Mouse (Mus musculus): ENCODE measurements around the gene Arid1b. TPM values are rescaled to one million over a fixed set of nuclear protein-coding genes. Genes with fewer than 3 reads are reported as not detected.
A peak's percentile ranks its signal among the peaks of the same experiment; 100 is the strongest.

Arid1b gene
- total RNA-seq (2012; rRNA removed) (8.8 and 9.7 TPM in 2 replicates), total RNA-seq (2014; rRNA removed) (6.1 and 6.7 TPM in 2 replicates), polyA plus RNA-seq (2012; ENCODE audit: insufficient read length, low read depth) (11.3 and 12.4 TPM in 2 replicates)

GRCm38 (mm10) chr17:4993840-4994503, at the start of gene Arid1b:
Gene Arid1b (plus strand): TSS chr17:4994332.
- Histone ChIP-seq H3K9ac (ENCODE audit: insufficient read depth, low read depth) (peak within 1 kb of the TSS; percentile 99), H3K27ac (ENCODE audit: insufficient read depth, low read depth) (peak within 1 kb of the TSS; percentile 97), H3K4me2 (ENCODE audit: insufficient read depth, low read depth, poor library complexity, severe bottlenecking) (peak within 1 kb of the TSS; percentile 90), H3K4me3 (replicated peaks in 1 of 3; ENCODE audit: low read depth in 2 of 3, low read length in 2 of 3, poor library complexity in 1 of 3) (peak within 1 kb of the TSS; percentile 62 to 100 (median 81)), H3K4me1 (ENCODE audit: control insufficient read depth in 1 of 2, insufficient read depth in 2 of 2) (peaks cover 0 to 10% of the 10 kb centered on the region in 2 experiments; a peak in 2 of 4 replicates), H3K36me3 (replicated peaks in 1 of 2; ENCODE audit: control insufficient read depth in 1 of 2, insufficient read depth in 1 of 2, low read length in 1 of 2) (no peaks in the 10 kb centered on the region), H3K79me2 (replicated peaks; ENCODE audit: control insufficient read depth, extremely low read depth, insufficient read depth, poor library complexity, severe bottlenecking) (peaks cover 12% of the 10 kb centered on the region), H3K9me3 (replicated peaks; ENCODE audit: low read length) (no peaks in the 10 kb centered on the region), H3K27me3 (replicated peaks) (no peaks in the 10 kb centered on the region)
- in situ Hi-C loops (cut with MboI; ENCODE audit: low pct_ligation_motif_present, low pct_unique_long_range_greater_than_20kb, low sequenced_read_pairs): no loop called here
- DNase-seq (ENCODE audit: extremely low read depth): peak; percentile 82
- dilution Hi-C loops (cut with MboI; ENCODE audit: extremely low pct_ligation_motif_present, extremely low pct_unique_long_range_greater_than_20kb, low sequenced_read_pairs): no loop called here
- TF ChIP-seq ZC3H11A (IDR thresholded peaks at IDR 0.05; ENCODE audit: low read depth, low read length): no peak
- peak; percentile 54 for TF ChIP-seq HCFC1 (IDR thresholded peaks at IDR 0.05; ENCODE audit: low read depth, low read length)
- no peak for TF ChIP-seq KAT2A (IDR thresholded peaks at IDR 0.05; ENCODE audit: insufficient replicate concordance, low read length)
- TF ChIP-seq SMC3 (IDR thresholded peaks at IDR 0.05; ENCODE audit: low read depth, low read length): no peak
- no peak for TF ChIP-seq MYC (IDR thresholded peaks at IDR 0.05; ENCODE audit: low read depth, low read length)
- TF ChIP-seq USF2 (conservative IDR thresholded peaks at IDR 0.05; ENCODE audit: low read depth, low read length): no peak
- TF ChIP-seq IRF4 (IDR thresholded peaks at IDR 0.05; ENCODE audit: low read depth, low read length): peak; percentile 41; the same call in 1 of the 2 replicates
- peak; percentile 57 for TF ChIP-seq BHLHE40 (IDR thresholded peaks at IDR 0.05; ENCODE audit: low read depth, low read length)
- TF ChIP-seq E2F4 (IDR thresholded peaks at IDR 0.05; ENCODE audit: insufficient replicate concordance, low read depth, low read length): no peak
- peak; percentile 97 for TF ChIP-seq UBTF (IDR thresholded peaks at IDR 0.05; ENCODE audit: low read depth, low read length)
- no peak for TF ChIP-seq JUND (conservative IDR thresholded peaks at IDR 0.05; ENCODE audit: low read depth, low read length)
- no peak for TF ChIP-seq MAX (IDR thresholded peaks at IDR 0.05; ENCODE audit: low read length)
- no peak; the same call in 1 of the 2 replicates for TF ChIP-seq SIN3A (IDR thresholded peaks at IDR 0.05; ENCODE audit: low read length)
- no peak for TF ChIP-seq CHD1 (IDR thresholded peaks at IDR 0.05; ENCODE audit: low read depth, low read length)
- TF ChIP-seq NRF1 (IDR thresholded peaks at IDR 0.05; ENCODE audit: low read depth, low read length): no peak; the same call in 1 of the 2 replicates
- 0 out of 2 replicates have a peak, but pooled peaks have one; percentile 63 for TF ChIP-seq TCF12 (IDR thresholded peaks at IDR 0.05; ENCODE audit: low read depth, low read length)
- no peak for TF ChIP-seq JUN (IDR thresholded peaks at IDR 0.05; ENCODE audit: insufficient read depth, low read depth, low read length)
- no peak for TF ChIP-seq CTCF (conservative IDR thresholded peaks at IDR 0.05 in 1 of 2, IDR thresholded peaks at IDR 0.05 in 1 of 2; ENCODE audit: low read depth in 2 of 2, low read length in 2 of 2)
- TF ChIP-seq MXI1 (IDR thresholded peaks at IDR 0.05; ENCODE audit: low read depth, low read length): peak; percentile 52; the same call in 1 of the 2 replicates
- TF ChIP-seq ZKSCAN1 (IDR thresholded peaks at IDR 0.05; ENCODE audit: borderline replicate concordance, low read depth, low read length): no peak
- TF ChIP-seq USF1 (IDR thresholded peaks at IDR 0.05; ENCODE audit: low read depth, low read length): no peak
- peak; percentile 72 for TF ChIP-seq POLR2A (IDR thresholded peaks at IDR 0.05; ENCODE audit: low read depth, low read length)
- peak; percentile 52 for TF ChIP-seq NELFE (IDR thresholded peaks at IDR 0.05; ENCODE audit: low read depth, low read length)
- peak; percentile 42; the same call in 1 of the 2 replicates for TF ChIP-seq EP300 (IDR thresholded peaks at IDR 0.05; ENCODE audit: low read length)
- peak; percentile 95 for TF ChIP-seq MAZ (IDR thresholded peaks at IDR 0.05; ENCODE audit: low read depth, low read length)
- peak; percentile 82 for TF ChIP-seq ELF1 (IDR thresholded peaks at IDR 0.05; ENCODE audit: low read depth, low read length)
- TF ChIP-seq ETS1 (conservative IDR thresholded peaks at IDR 0.05; ENCODE audit: low read depth, low read length): peak; percentile 31
- no peak for TF ChIP-seq MAFK (IDR thresholded peaks at IDR 0.05; ENCODE audit: insufficient replicate concordance, low read length)
- TF ChIP-seq MEF2A (IDR thresholded peaks at IDR 0.05; ENCODE audit: borderline replicate concordance, low read depth, low read length): peak; percentile 50; the same call in 1 of the 2 replicates
- TF ChIP-seq GABPA (IDR thresholded peaks at IDR 0.05; ENCODE audit: insufficient replicate concordance, low read depth, low read length): no peak
- 0 out of 2 replicates have a peak, but pooled peaks have one; percentile 25 for TF ChIP-seq RCOR1 (conservative IDR thresholded peaks at IDR 0.05; ENCODE audit: low read depth, low read length)
- TF ChIP-seq TBP (conservative IDR thresholded peaks at IDR 0.05; ENCODE audit: low read depth, low read length): no peak
- TF ChIP-seq PAX5 (IDR thresholded peaks at IDR 0.05; ENCODE audit: low read length): no peak
- peak; percentile 55 for TF ChIP-seq ZMIZ1 (IDR thresholded peaks at IDR 0.05; ENCODE audit: low read depth, low read length)
- TF ChIP-seq POLR2AphosphoS2 (IDR thresholded peaks at IDR 0.05; ENCODE audit: low read depth, low read length): no peak
- no peak for TF ChIP-seq ZNF384 (IDR thresholded peaks at IDR 0.05; ENCODE audit: low read depth, low read length)
- peak; percentile 45; the same call in 1 of the 2 replicates for TF ChIP-seq CHD2 (IDR thresholded peaks at IDR 0.05; ENCODE audit: low read length)
- no peak for TF ChIP-seq RAD21 (IDR thresholded peaks at IDR 0.05; ENCODE audit: low read depth, low read length)

All from CH12.LX (cell line).